Mouse (Mus musculus) megakaryocyte-erythroid progenitor cell, adult 5-6 weeks (primary cell): ENCODE results near the gene Rpgrip1l. TPM values are rescaled to one million over a fixed set of nuclear protein-coding genes. Genes with fewer than 3 reads are reported as not detected.
A peak's percentile ranks its signal among the peaks of the same experiment; 100 is the strongest.

ENCODE experiments used
- ATAC-seq: replicated peaks from 2 replicates; pipeline ENCODE4 v1.8.0; 2016; ENCODE audit warnings: mild to moderate bottlenecking, inconsistent platforms; ENCODE audit not compliant: severe bottlenecking, poor library complexity, low FRiP score, low TSS enrichment
- total RNA-seq, 2 experiments: library from RNA; stranded (forward) in 1 of 2; stranded (reverse) in 1 of 2; fragments of 200-1000, 215-1000 nt in 1 of 2; fragments of >200 nt in 1 of 2; fragmentation: Nextera tagmentation in 1 of 2; gene quantifications; 2 replicates each; pipeline ENCODE4 v1.2.3; 2014 to 2017

Rpgrip1l gene
- total RNA-seq, 2 experiments from 2014 or later: 5.1 to 9.1 TPM

- ATAC-seq: no peak
Measured at GRCm38 (mm10) chr8:91338389-91339154, 25.5 kb upstream of the Rpgrip1l start.

GRCm38 (mm10) chr8:91329461-91329850 is 16.4 kb upstream of the Rpgrip1l start:
- no peak for ATAC-seq

GRCm38 (mm10) chr8:91329056-91329455 is 16.0 kb upstream of the Rpgrip1l start:
- no peak for ATAC-seq

- no peak for ATAC-seq
Measured at GRCm38 (mm10) chr8:91327471-91328205, 14.6 kb upstream of the Rpgrip1l start.

- ATAC-seq: no peak
Measured at GRCm38 (mm10) chr8:91326946-91327345, 13.9 kb upstream of the Rpgrip1l start.

GRCm38 (mm10) chr8:91326018-91326417 is 13.0 kb upstream of the Rpgrip1l start:
- ATAC-seq: no peak

GRCm38 (mm10) chr8:91324916-91325315 is 11.9 kb upstream of the Rpgrip1l start:
- ATAC-seq: no peak

- ATAC-seq: no peak
Measured at GRCm38 (mm10) chr8:91324271-91324670, 11.2 kb upstream of the Rpgrip1l start.

- ATAC-seq: no peak
Measured at GRCm38 (mm10) chr8:91323511-91323910, 10.4 kb upstream of the Rpgrip1l start.

- ATAC-seq: peak; percentile 56
Measured at GRCm38 (mm10) chr8:91318938-91319729, 6.1 kb upstream of the Rpgrip1l start.

- ATAC-seq: no peak
Measured at GRCm38 (mm10) chr8:91317567-91318227, 4.6 kb upstream of the Rpgrip1l start.

- ATAC-seq: no peak
Measured at GRCm38 (mm10) chr8:91312342-91312741, 720 bp downstream of the Rpgrip1l start.

- no peak for ATAC-seq
Measured at GRCm38 (mm10) chr8:91304481-91305386, 8.3 kb downstream of the Rpgrip1l start.

- ATAC-seq: no peak
Measured at GRCm38 (mm10) chr8:91298672-91299071, 14.4 kb downstream of the Rpgrip1l start.

- ATAC-seq: no peak
Measured at GRCm38 (mm10) chr8:91295786-91296185, 17.3 kb downstream of the Rpgrip1l start.

GRCm38 (mm10) chr8:91290576-91290975 is 22.5 kb downstream of the Rpgrip1l start:
- no peak for ATAC-seq

GRCm38 (mm10) chr8:91286237-91286636 is 26.8 kb downstream of the Rpgrip1l start:
- peak; percentile 77 for ATAC-seq

- no peak for ATAC-seq
Measured at GRCm38 (mm10) chr8:91283815-91284214, 29.2 kb downstream of the Rpgrip1l start.

GRCm38 (mm10) chr8:91282655-91283054 is 30.4 kb downstream of the Rpgrip1l start:
- ATAC-seq: no peak
